Mouse (Mus musculus): ENCODE data around the gene Dgkh.

- TF ChIP-seq CTCF (IDR thresholded peaks at IDR 0.05; ENCODE audit: control insufficient read depth, insufficient read depth, low read length): no peak
- no peak for TF ChIP-seq POLR2A (IDR thresholded peaks at IDR 0.05; ENCODE audit: borderline replicate concordance, control insufficient read depth, low read depth, low read length)
Measured at GRCm38 (mm10) chr14:78684171-78684570, 48.4 kb downstream of the Dgkh start.
